Mouse (Mus musculus) MEL (cell line): Measurements from ENCODE around the gene Ephb2.

ENCODE experiments used
- CTCF ChIP-seq, 3 experiments: IDR thresholded peaks in 2 of 3; conservative IDR thresholded peaks in 1 of 3; 2 replicates each; pipeline ENCODE4 v1.5.1; 2011 to 2012; ENCODE audit warnings: low read length in 3 of 3, low read depth in 2 of 3, mild to moderate bottlenecking in 2 of 3, improper control_type of control experiment in 1 of 3, inconsistent platforms in 1 of 3, mixed read lengths in 1 of 3, moderate library complexity in 1 of 3; ENCODE audit not compliant: control insufficient read depth in 1 of 3, insufficient read depth in 1 of 3, poor library complexity in 1 of 3, severe bottlenecking in 1 of 3
- EP300 ChIP-seq, 2 experiments: IDR thresholded peaks; 2 replicates each; pipeline ENCODE4 v1.6.1; 2011; ENCODE audit warnings: improper control_type of control experiment in 2 of 2, low read length in 2 of 2, low read depth in 1 of 2, mild to moderate bottlenecking in 1 of 2
- MAFK ChIP-seq: IDR thresholded peaks from 2 replicates; pipeline ENCODE4 v1.6.1; 2011; ENCODE audit warnings: low read depth, mild to moderate bottlenecking, low read length, improper control_type of control experiment, borderline replicate concordance
- POLR2AphosphoS2 ChIP-seq: IDR thresholded peaks from 2 replicates; pipeline ENCODE4 v1.6.1; 2011; ENCODE audit warnings: low read length, improper control_type of control experiment
- SMC3 ChIP-seq: IDR thresholded peaks from 2 replicates; pipeline ENCODE4 v1.6.1; 2011; ENCODE audit warnings: low read depth, low read length, improper control_type of control experiment
- ZNF384 ChIP-seq: IDR thresholded peaks from 2 replicates; pipeline ENCODE4 v1.6.1; 2012; ENCODE audit warnings: low read depth, mild to moderate bottlenecking, inconsistent platforms, low read length, improper control_type of control experiment

DNA sequence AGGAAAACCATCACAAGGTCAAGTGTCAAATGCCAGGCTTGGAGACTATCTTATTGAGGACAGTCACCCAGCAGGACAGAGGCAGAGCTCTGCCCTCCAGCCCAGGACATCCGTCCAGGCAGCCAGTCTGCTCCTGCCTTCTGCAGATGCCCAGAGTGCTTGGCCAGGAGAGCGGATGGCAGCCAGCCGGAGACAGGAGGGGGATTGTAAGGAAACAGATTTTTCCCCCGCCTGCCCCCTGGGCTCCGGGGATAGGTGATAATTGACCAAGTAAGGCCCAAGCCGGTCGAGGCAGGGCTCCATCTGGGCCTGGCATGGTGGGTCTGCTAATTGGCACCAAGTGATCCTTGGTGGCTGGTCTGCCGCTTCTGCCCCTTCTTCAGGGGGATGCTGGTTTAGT lies 133.3 kb downstream of the Ephb2 start:
- TF ChIP-seq CTCF (IDR thresholded peaks at IDR 0.05 in 2 of 3, conservative IDR thresholded peaks at IDR 0.05 in 1 of 3; ENCODE audit: control insufficient read depth in 1 of 3, insufficient read depth in 1 of 3, low read depth in 2 of 3, low read length in 3 of 3, poor library complexity in 1 of 3, severe bottlenecking in 1 of 3) (no peak), MAFK (no peak), ZNF384 (no peak), EP300 (IDR thresholded peaks at IDR 0.05; ENCODE audit: low read depth in 1 of 2, low read length in 2 of 2) (no peak), SMC3 (no peak), POLR2AphosphoS2 (no peak)
